Comparison of ENCODE assay signal across 9 mouse cellular contexts in the genomic region with DNA sequence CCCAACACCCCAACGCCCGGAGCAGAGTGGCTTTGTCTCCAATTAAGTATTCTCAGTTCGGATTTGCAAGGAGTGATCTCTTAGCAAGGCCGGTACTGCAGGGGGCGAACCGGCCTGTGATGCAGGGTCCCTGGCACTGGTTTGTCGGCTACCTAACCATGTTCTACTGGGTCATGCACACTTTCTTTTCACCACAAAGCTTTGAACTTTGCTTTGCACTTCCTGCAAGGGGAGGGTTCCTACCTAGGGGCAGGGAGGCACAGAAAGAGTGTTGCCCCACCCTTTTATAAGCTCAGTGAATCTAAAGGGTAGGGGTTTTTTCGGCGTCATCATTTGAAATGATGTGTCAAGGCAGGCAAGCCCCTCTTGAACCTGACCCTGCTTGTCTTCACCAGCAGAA.
DNase-seq lines count a peak whose midpoint lies in the region; ATAC-seq lines count a peak whose summit lies in the region.
"Had no signal": no experiment of that assay in that cellular context is flagged by ENCODE, and none has a peak within 500 bp of the region (broad histone marks: within the 10 kb centered on the region; RNA-seq: fewer than 3 reads in every experiment).

No protein-coding gene starts in this region.

- no peak for ATAC-seq in heart, embryonic 13.5 days (ENCODE audit: extremely low read depth, insufficient number of reproducible peaks, low FRiP score, low TSS enrichment)
- ATAC-seq in hindbrain, embryonic 15.5 days (ENCODE audit: low FRiP score, low read depth) = peak; percentile 27; the same call in 1 of the 2 replicates
- peak; percentile 11 for ATAC-seq in neural tube, embryonic 12.5 days (ENCODE audit: low FRiP score, low read depth)

- peak overlapping the region; percentile 72 for H3K4me2 ChIP-seq in heart, embryonic 13.5 days
- H3K4me2 ChIP-seq in hindbrain, embryonic 15.5 days = no peak overlapping the region
- peak overlapping the region; percentile 58 for H3K4me2 ChIP-seq in neural tube, embryonic 12.5 days (replicated peaks)

- H3K27ac ChIP-seq in heart, embryonic 13.5 days (replicated peaks) = peak overlapping the region; percentile 78; the same call in 1 of the 2 replicates
- H3K27ac ChIP-seq in hindbrain, embryonic 15.5 days (replicated peaks) = no peak overlapping the region
- H3K27ac ChIP-seq in neural tube, embryonic 12.5 days = no peak overlapping the region

- no peak for DNase-seq in heart, adult 18-20 months
- peak; percentile 60 for DNase-seq in T-cell, adult 2 months (ENCODE audit: low spot score)
- DNase-seq in ovary, postnatal 14 days (ENCODE audit: low spot score) = no peak
- DNase-seq in right cerebral cortex, adult 2 months (ENCODE audit: low spot score in 2 of 2) = no peak
- DNase-seq in right cerebral cortex, postnatal 14 days = no peak

- WGBS in heart, embryonic 13.5 days = 14% methylated on average over 9 of the region's 9 CpGs
- WGBS in hindbrain, embryonic 15.5 days = 9% methylated on average over 9 of the region's 9 CpGs
- 9% methylated on average over 9 of the region's 9 CpGs for WGBS in neural tube, embryonic 12.5 days

- H3K4me1 ChIP-seq in heart, embryonic 13.5 days = peaks cover 46% of the 10 kb centered on the region
- peaks cover 26% of the 10 kb centered on the region for H3K4me1 ChIP-seq in hindbrain, embryonic 15.5 days (replicated peaks)
- peaks cover 30% of the 10 kb centered on the region for H3K4me1 ChIP-seq in neural tube, embryonic 12.5 days

- H3K9ac ChIP-seq in heart, embryonic 13.5 days = peak overlapping the region; percentile 65
- no peak overlapping the region for H3K9ac ChIP-seq in hindbrain, embryonic 15.5 days
- H3K9ac ChIP-seq in neural tube, embryonic 12.5 days = no peak overlapping the region

- H3K4me3 ChIP-seq in heart, embryonic 13.5 days = no peak overlapping the region; the same call in 1 of the 2 replicates
- H3K4me3 ChIP-seq in hindbrain, embryonic 15.5 days = no peak overlapping the region
- H3K4me3 ChIP-seq in neural tube, embryonic 12.5 days = no peak overlapping the region

- no peaks in the 10 kb centered on the region for H3K27me3 ChIP-seq in heart, embryonic 13.5 days (replicated peaks)
- no peaks in the 10 kb centered on the region for H3K27me3 ChIP-seq in hindbrain, embryonic 15.5 days
- H3K27me3 ChIP-seq in neural tube, embryonic 12.5 days (replicated peaks) = no peaks in the 10 kb centered on the region
- H3K27me3 ChIP-seq: CH12.LX had no signal

- no peaks in the 10 kb centered on the region for H3K36me3 ChIP-seq in heart, embryonic 13.5 days
- no peaks in the 10 kb centered on the region for H3K36me3 ChIP-seq in hindbrain, embryonic 15.5 days
- no peaks in the 10 kb centered on the region for H3K36me3 ChIP-seq in neural tube, embryonic 12.5 days

- no peaks in the 10 kb centered on the region for H3K9me3 ChIP-seq in heart, embryonic 13.5 days
- H3K9me3 ChIP-seq in hindbrain, embryonic 15.5 days = no peaks in the 10 kb centered on the region
- no peaks in the 10 kb centered on the region for H3K9me3 ChIP-seq in neural tube, embryonic 12.5 days
